16 mouse cellular contexts compared by ENCODE assay signal in genomic region chr15:56451881-56452280, GRCm38 (mm10).
DNase-seq lines count a peak whose midpoint lies in the region; ATAC-seq and TF ChIP-seq lines count a peak whose summit lies in the region.
"Had no signal": no experiment of that assay in that cellular context is flagged by ENCODE, and none has a peak within 500 bp of the region (broad histone marks: within the 10 kb centered on the region; RNA-seq: fewer than 3 reads in every experiment).

No protein-coding gene starts in this region.

- no peaks in the 10 kb centered on the region for H3K9me3 ChIP-seq in lung, postnatal 0 days (ENCODE audit: low read length)
- H3K9me3 ChIP-seq in hindbrain, embryonic 11.5 days (ENCODE audit: control insufficient read depth, low read length) = no peaks in the 10 kb centered on the region
- H3K9me3 ChIP-seq: forebrain, embryonic 15.5 days; midbrain, embryonic 10.5 days; neural tube, embryonic 13.5 days had no signal

- H3K4me3 ChIP-seq in left cerebral cortex, adult 2 months = no peak overlapping the region
- no peak overlapping the region for H3K4me3 ChIP-seq in lung, postnatal 0 days (ENCODE audit: low read depth, low read length)
- H3K4me3 ChIP-seq in hindbrain, embryonic 11.5 days (ENCODE audit: low read depth, low read length) = no peak overlapping the region
- H3K4me3 ChIP-seq: forebrain, embryonic 15.5 days; midbrain, embryonic 10.5 days; neural tube, embryonic 13.5 days had no signal

- H3K27me3 ChIP-seq in lung, postnatal 0 days (replicated peaks; ENCODE audit: insufficient read depth, low read length) = no peaks in the 10 kb centered on the region
- no peaks in the 10 kb centered on the region for H3K27me3 ChIP-seq in hindbrain, embryonic 11.5 days (ENCODE audit: control insufficient read depth, insufficient read depth, low read length)
- H3K27me3 ChIP-seq: forebrain, embryonic 15.5 days; neural tube, embryonic 13.5 days had no signal

- ATAC-seq in lung, postnatal 0 days = peak; percentile 93
- no peak for ATAC-seq in hindbrain, embryonic 11.5 days (ENCODE audit: low FRiP score)
- ATAC-seq: forebrain, embryonic 15.5 days; hindbrain, embryonic 16.5 days had no signal

- H3K4me2 ChIP-seq in lung, postnatal 0 days (replicated peaks; ENCODE audit: low read depth, low read length) = no peak overlapping the region
- H3K4me2 ChIP-seq in hindbrain, embryonic 11.5 days (replicated peaks; ENCODE audit: low read depth, low read length) = no peak overlapping the region
- H3K4me2 ChIP-seq: forebrain, embryonic 15.5 days; neural tube, embryonic 13.5 days had no signal

- H3K4me1 ChIP-seq in lung, postnatal 0 days (ENCODE audit: insufficient read depth, low read depth, low read length) = no peaks in the 10 kb centered on the region
- H3K4me1 ChIP-seq in hindbrain, embryonic 11.5 days (replicated peaks; ENCODE audit: control insufficient read depth, insufficient read depth, low read length) = no peaks in the 10 kb centered on the region
- H3K4me1 ChIP-seq: forebrain, embryonic 15.5 days; midbrain, embryonic 10.5 days; neural tube, embryonic 13.5 days had no signal

- no peak overlapping the region for H3K9ac ChIP-seq in lung, postnatal 0 days (replicated peaks; ENCODE audit: low read depth)
- no peak overlapping the region for H3K9ac ChIP-seq in hindbrain, embryonic 11.5 days (ENCODE audit: low read depth, low read length)
- H3K9ac ChIP-seq: forebrain, embryonic 15.5 days; neural tube, embryonic 13.5 days had no signal

- DNase-seq in cerebellum, adult 9-10 months = peak; percentile 14
- no peak for DNase-seq in cerebellum, adult 11 months
- peak; percentile 4 to 36 for DNase-seq in left cerebral cortex, postnatal 25 days (ENCODE audit: low spot score in 2 of 2)
- no peak for DNase-seq in left cerebral cortex, adult 2 months (ENCODE audit: extremely low spot score in 1 of 2, low spot score in 2 of 2)
- DNase-seq in cerebellum, postnatal 10 days = peak; percentile 28 to 33
- peak; percentile 76 for DNase-seq in lung, postnatal 0 days (ENCODE audit: low spot score)
- no peak for DNase-seq in hindbrain, embryonic 11.5 days (ENCODE audit: low spot score)
- DNase-seq in natural killer cell, adult 2 months (ENCODE audit: low spot score in 2 of 2) = no peak
- DNase-seq: heart, postnatal 14 days; kidney, adult 2 months; kidney, postnatal 4 days; thymus, adult 18-20 months had no signal

- no peak overlapping the region for H3K27ac ChIP-seq in left cerebral cortex, adult 2 months
- H3K27ac ChIP-seq in lung, postnatal 0 days (ENCODE audit: low read length) = no peak overlapping the region
- no peak overlapping the region for H3K27ac ChIP-seq in hindbrain, embryonic 11.5 days (ENCODE audit: low read depth, low read length)
- H3K27ac ChIP-seq: forebrain, embryonic 15.5 days; midbrain, embryonic 10.5 days; neural tube, embryonic 13.5 days had no signal

- intact Hi-C loops in left cerebral cortex, postnatal 25 days (cut with DNase I) = no loop called here
- intact Hi-C loops in left cerebral cortex, adult 2 months (cut with DNase I) = no loop called here

- H3K36me3 ChIP-seq in lung, postnatal 0 days (ENCODE audit: insufficient read depth, low read length) = no peaks in the 10 kb centered on the region
- no peaks in the 10 kb centered on the region for H3K36me3 ChIP-seq in hindbrain, embryonic 11.5 days (ENCODE audit: control insufficient read depth, insufficient read depth, low read length)
- H3K36me3 ChIP-seq: forebrain, embryonic 15.5 days; midbrain, embryonic 10.5 days; neural tube, embryonic 13.5 days had no signal

- TF ChIP-seq CTCF in left cerebral cortex, adult 2 months (IDR thresholded peaks at IDR 0.05) = no peak
- no peak for TF ChIP-seq CTCF in lung, postnatal 0 days (IDR thresholded peaks at IDR 0.05)

- peak; percentile 51; the same call in 1 of the 2 replicates for TF ChIP-seq EP300 in lung, postnatal 0 days (IDR thresholded peaks at IDR 0.05)

- WGBS in lung, postnatal 0 days = 36% methylated on average over 4 of the region's 4 CpGs
- 85% methylated on average over 4 of the region's 4 CpGs for WGBS in hindbrain, embryonic 11.5 days

Comparison
In these comparisons a context has a peak if more than half of its experiments do, and no peak if none do; other contexts are left out.
1. DNase-seq: peak in cerebellum, adult 9-10 months (single experiment), left cerebral cortex, postnatal 25 days (2 of 2), cerebellum, postnatal 10 days (2 of 2) and lung, postnatal 0 days (single experiment); none in cerebellum, adult 11 months (single experiment), left cerebral cortex, adult 2 months (0 of 2), hindbrain, embryonic 11.5 days (single experiment) and natural killer cell, adult 2 months (0 of 2).